Mouse (Mus musculus) midbrain, embryonic 14.5 days (tissue): ENCODE data around the gene Dcpp2. TPM values are rescaled to one million over a fixed set of nuclear protein-coding genes. Genes with fewer than 3 reads are reported as not detected.

Experiments
- polyA plus RNA-seq: library from polyadenylated mRNA; unstranded; fragments of >200 nt; fragmentation: Nextera tagmentation; extraction: Ambion mirVana; gene quantifications from 2 replicates; pipeline ENCODE4 v1.2.1, GENCODE M21; 2014

Dcpp2 gene
- polyA plus RNA-seq, 1 experiment from 2014 or later = not detected

Other genes with a start within 250 kb of the Dcpp2 start
- 0.38 and 1.1 TPM in 2 replicates for gene Mmp25, start 235.6 kb upstream of the Dcpp2 start, polyA plus RNA-seq
- 0.26 TPM in 1 of 2 replicates, not detected in the other for gene Bicdl2, start 220.4 kb upstream of the Dcpp2 start, polyA plus RNA-seq
- gene Hcfc1r1, start 207.3 kb upstream of the Dcpp2 start, polyA plus RNA-seq = 110 and 150 TPM in 2 replicates
- gene Thoc6, start 207.0 kb upstream of the Dcpp2 start, polyA plus RNA-seq = 43.9 and 44.9 TPM in 2 replicates
- gene Tnfrsf12a, start 203.4 kb upstream of the Dcpp2 start, polyA plus RNA-seq = 1.2 and 1.9 TPM in 2 replicates
- gene Cldn6, start 201.6 kb upstream of the Dcpp2 start, polyA plus RNA-seq = not detected in 2 replicates
- 0.50 and 0.92 TPM in 2 replicates for gene Cldn9, start 196.9 kb upstream of the Dcpp2 start, polyA plus RNA-seq
- not detected in 2 replicates for gene 1520401A03Rik, start 158.1 kb upstream of the Dcpp2 start, polyA plus RNA-seq
- gene Pkmyt1, start 154.5 kb upstream of the Dcpp2 start, polyA plus RNA-seq = 16.2 and 18.2 TPM in 2 replicates
- 56.6 and 69.2 TPM in 2 replicates for gene Paqr4, start 140.0 kb upstream of the Dcpp2 start, polyA plus RNA-seq
- gene Kremen2, start 135.0 kb upstream of the Dcpp2 start, polyA plus RNA-seq = 0.71 and 0.80 TPM in 2 replicates
- 210 and 220 TPM in 2 replicates for gene Flywch1, start 109.3 kb upstream of the Dcpp2 start, polyA plus RNA-seq
- gene Flywch2, start 94.8 kb upstream of the Dcpp2 start, polyA plus RNA-seq = 70.7 and 95.4 TPM in 2 replicates
- 498 and 502 TPM in 2 replicates for gene Srrm2, start 90.3 kb upstream of the Dcpp2 start, polyA plus RNA-seq
- 1,255 and 1,621 TPM in 2 replicates for gene Elob, start 51.7 kb upstream of the Dcpp2 start, polyA plus RNA-seq
- gene Prss33, start 44.8 kb upstream of the Dcpp2 start, polyA plus RNA-seq = 0.41 TPM in 1 of 2 replicates, not detected in the other
- gene Prss32, start 37.0 kb upstream of the Dcpp2 start, polyA plus RNA-seq = not detected in 2 replicates
- gene Prss41, start 36.7 kb upstream of the Dcpp2 start, polyA plus RNA-seq = 1.00 and 2.2 TPM in 2 replicates
- not detected in 2 replicates for gene Prss21, start 12.8 kb upstream of the Dcpp2 start, polyA plus RNA-seq
- gene Dcpp1, start within 50 bp of the Dcpp2 start, polyA plus RNA-seq = not detected in 2 replicates
- not detected in 2 replicates for gene Dcpp3, start 36.6 kb downstream of the Dcpp2 start, polyA plus RNA-seq
- not detected in 2 replicates for gene Sbp, start 60.8 kb downstream of the Dcpp2 start, polyA plus RNA-seq
- gene Sbpl, start 74.4 kb downstream of the Dcpp2 start, polyA plus RNA-seq = not detected in 2 replicates
- not detected in 2 replicates for gene Prss30, start 99.7 kb downstream of the Dcpp2 start, polyA plus RNA-seq
- not detected in 2 replicates for gene Prss22, start 117.2 kb downstream of the Dcpp2 start, polyA plus RNA-seq
- gene Prss27, start 157.3 kb downstream of the Dcpp2 start, polyA plus RNA-seq = 0.17 TPM in 1 of 2 replicates, not detected in the other
- 73.1 and 75.9 TPM in 2 replicates for gene Kctd5, start 192.6 kb downstream of the Dcpp2 start, polyA plus RNA-seq